Mouse (Mus musculus) fat pad, adult 2 months (tissue): ENCODE data around the gene Ulk2.
A peak's percentile ranks its signal among the peaks of the same experiment; 100 is the strongest.

Source experiments
- DNase-seq: peaks from one replicate; pipeline ENCODE4 v3.0.0-alpha.2; 2011; ENCODE audit warnings: low read depth, low spot score; ENCODE audit errors: extremely low read depth

The Ulk2 gene

DNA sequence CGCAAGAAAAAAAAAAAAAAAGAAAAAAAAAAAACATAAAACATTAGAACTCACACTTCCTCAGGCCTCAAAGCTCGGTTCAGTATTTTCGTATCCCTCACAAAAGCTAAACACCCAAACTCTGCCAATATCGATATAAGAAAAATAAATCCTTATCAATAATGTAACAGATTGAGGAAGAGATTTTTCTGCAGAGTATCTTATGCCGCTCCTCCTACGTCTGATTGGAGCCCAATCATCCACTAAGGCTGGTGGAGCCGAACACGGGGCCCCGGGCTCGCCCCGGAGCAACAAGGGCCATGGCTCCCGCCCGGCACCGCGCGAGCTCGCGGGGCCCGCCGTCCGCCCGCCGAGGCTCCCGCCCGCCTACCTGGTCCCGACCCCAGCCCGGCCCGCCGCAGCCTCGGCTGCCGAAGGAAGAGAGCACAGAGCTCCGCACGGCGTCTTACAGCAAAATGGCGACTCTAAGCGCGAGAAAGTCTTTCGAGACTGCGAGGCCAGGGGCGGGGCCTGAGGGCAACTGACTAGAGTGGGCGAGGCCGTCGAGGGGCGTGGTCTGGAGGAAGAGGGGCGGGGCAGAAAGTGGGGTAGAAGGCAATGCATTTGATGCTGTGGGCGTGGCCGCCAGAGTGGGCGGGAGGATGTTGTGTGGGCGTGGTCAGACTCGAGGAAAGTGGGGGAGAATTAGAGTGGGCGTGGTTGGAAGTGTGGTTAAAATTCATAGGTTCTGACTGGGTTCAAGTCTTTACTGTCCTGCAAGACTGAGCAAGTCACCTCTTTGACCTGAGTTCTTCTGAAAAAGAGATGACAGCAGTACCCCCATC is 93.1 kb downstream of the Ulk2 start, which contains the start of gene Prpsap2:
TSS of gene Prpsap2 (minus strand) at position 505 of the 824 bp plus-strand sequence.
- peak; percentile 54 for DNase-seq

DNA sequence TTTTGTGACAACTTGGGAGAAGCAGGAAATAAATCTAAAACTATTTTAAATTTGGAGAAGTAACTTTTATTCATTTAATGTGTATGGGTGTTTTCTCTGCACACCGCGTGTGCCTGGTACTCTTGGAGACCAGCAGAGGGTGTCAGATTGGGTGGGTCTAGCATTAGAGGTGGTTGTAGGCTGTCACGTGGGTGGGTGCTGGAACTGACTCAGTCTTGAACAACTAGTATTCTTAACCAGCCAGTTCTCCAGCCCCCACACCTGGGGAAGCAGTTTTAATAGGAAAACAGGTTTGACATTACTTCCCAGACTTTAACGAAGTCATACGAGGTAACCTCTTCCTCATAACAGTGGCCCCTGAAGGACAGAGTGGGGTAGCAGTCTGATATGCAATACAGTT is 94.4 kb downstream of the Ulk2 start:
- no peak for DNase-seq

DNA sequence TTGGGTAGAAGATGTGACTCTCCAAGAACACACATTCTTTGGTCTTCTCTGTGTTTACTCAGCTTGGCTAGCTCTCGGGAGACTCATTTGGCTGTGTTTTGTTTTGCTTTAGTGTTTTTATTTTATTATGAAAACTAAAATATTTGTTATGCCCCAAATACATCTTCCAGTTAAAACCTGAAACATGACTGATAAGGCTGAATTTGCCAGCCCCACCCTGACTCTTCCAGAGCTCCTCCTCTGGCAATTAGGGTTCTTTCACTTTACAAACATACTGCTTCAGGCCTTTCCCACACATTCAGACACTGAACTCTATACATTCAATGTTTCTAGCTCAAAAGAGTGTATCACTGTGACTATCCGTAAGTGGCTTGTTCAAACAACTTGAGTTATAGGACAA is 97.7 kb downstream of the Ulk2 start:
- no peak for DNase-seq

DNA sequence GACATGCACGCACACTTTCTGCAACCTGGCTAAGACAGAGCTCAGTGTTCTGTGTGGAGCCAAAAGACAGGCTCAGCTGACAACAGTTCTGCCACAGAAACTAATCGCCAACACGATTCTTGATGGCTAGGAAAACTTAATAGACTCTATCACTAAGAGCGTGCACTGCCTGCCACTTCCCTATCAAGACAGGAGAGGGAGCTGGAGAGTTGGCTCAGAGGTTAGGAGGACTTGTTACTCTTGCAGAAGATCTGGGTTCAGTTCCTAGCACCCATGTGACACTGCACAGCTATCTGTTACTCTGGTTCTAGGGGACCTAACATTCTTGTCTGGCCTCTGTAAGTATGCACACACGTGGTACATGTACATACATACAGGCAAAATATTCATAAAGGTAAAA is 103.3 kb downstream of the Ulk2 start:
- DNase-seq, result no peak

DNA sequence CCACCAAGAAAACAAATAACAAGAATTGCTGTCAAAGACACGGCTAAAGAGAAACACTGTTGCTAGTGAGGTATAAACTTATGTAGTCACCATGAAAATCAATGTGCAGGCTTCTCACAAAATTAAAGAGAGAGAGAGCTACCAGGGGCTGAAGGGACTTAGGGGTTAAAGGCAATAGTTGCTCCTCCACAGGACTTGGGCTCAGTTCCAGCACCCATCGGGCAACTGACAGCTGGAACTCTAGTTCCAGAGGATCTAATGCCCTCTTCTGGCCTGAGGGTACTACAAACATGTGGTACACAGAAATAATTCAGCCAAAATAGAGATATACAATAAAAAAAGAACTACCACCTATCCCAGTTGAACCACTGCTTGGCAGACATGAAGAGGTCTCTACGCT is 107.7 kb downstream of the Ulk2 start:
- no peak for DNase-seq

DNA sequence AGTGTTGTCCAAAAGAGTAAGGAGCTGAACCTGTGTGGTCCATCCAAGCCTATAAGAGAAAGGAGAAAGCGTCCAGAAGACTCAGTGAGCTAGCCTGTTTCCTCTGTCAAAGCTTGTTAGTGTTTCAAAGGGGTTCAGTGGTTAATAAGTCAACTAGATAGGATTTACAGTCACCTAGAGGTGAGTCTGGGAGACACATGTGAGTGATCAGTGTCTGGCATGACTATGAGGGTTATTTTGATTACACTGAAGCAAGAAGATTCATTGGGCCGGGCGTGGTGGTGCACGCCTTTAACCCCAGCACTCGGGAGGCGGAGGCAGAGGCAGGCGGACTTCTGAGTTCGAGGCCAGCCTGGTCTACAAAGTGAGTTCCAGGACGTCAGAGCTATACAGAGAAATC is 109.1 kb downstream of the Ulk2 start:
- DNase-seq, result no peak

DNA sequence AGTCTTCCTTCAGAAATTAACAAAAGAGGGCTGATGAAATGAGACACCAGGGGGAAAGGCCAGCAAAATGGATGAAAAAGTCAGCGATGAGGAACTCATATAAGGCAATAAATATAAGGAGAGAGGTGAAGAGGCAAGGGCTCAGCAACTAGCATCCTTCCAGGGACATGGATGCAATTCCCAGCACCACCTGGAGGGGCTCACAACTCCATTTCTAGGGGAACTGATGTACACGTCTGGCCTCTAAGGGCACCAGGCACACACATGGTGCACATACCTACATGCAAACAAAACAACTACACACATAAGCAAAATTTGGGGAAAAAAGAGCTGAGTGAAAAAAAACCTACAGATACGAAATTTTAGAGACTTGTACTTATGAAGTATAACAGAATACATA is 110.4 kb downstream of the Ulk2 start:
- DNase-seq, result no peak

DNA sequence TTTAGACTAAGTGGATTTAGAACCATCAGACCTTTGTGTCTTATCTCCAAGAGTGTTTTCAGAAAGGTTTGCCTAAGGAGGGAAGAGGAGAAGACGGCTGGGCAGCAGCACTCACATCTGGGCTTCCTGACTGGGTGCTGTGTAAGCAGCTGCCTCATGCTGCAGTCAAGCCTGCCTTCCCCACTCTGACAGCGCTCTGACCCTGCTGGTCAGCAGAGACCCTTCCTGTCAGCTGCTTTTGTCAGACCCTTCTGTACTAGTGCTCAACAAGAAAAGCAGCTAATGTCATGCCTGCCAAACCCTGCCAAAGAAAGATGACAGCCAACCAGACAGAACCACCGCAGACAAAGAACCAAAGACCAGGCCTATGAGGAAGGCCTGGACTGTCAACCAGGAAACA is 111.1 kb downstream of the Ulk2 start:
- DNase-seq, result no peak

DNA sequence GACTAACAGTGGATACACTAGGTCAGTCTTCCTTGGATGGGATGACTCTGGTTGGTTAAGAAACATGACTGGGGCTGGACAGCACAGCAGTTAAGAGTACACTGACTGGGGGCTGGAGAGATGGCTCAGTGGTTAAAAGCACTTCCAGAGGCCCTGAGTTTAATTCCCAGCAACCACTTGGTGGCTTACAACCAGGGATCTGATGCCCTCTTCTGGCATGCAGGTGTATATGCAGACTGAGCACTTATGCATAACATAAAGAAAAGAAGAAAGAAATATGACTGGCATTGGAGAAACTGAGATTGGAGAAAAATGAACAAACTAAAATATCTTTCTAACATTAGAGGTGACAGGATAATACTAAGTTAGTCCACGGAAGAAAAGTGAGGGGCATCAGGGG is 114.4 kb downstream of the Ulk2 start:
- DNase-seq, result no peak

DNA sequence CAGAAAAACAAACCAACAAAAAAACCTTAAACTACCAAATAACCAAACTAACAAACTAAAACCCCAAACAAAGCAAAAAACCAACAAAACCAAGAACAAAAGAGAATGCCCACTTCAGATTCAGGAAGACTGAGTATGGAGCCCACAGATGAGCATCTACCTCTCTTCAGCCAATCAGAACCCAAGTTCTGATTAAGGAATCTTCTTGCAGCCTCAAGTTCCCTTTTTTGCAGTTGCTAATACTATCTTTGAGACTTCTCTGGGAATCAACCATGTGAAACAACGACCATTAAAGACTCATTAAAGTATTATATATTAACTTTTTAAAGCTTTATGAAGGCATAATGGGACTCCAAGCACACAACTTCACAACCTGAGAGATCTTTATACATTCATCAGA is 117.6 kb downstream of the Ulk2 start:
- no peak for DNase-seq

DNA sequence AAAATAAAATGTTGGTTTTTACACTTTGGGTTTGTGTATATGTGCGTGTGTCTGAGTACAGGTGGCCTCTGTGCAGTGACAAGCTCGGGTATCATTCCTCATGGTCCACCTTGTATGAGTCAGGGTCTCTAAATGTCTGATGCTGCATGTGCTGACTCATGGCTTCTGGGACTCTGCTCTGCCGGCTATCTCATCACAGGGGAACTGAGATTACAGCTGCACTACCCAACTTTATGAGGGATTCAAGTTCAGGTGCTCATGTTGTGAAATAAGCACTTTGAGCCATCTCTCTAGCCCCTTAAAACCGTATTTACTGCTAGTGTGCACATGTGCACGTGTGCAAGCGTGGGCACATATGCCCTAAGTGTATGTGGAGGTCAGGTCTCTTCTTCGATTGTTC is 122.2 kb downstream of the Ulk2 start:
- DNase-seq, result no peak

DNA sequence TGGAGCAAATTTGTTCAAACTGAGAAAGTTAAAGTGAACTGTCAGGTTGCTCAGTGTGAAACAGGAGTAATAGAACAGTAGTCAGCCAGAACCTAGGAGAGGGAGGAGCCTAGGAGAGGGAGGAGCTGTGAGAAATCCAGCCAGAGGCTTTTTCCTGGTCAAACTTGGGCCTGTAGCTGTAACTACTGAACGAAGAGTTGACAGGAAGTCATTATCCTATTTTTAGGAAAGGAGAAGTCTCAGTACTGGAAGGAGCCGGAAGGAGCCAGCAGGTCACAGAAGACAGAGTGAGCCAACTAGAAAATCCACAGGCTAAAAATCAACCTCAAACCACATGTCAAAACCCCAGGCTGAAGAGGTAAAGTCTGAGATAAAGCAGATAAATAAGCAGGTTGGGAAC is 126.8 kb downstream of the Ulk2 start:
- DNase-seq, result no peak
